Comparison of ENCODE assay signal across 17 mouse cellular contexts in genomic region chr7:83855203-83855602, GRCm38 (mm10).
"Had no signal": no experiment of that assay in that cellular context is flagged by ENCODE, and none has a peak within 500 bp of the region (broad histone marks: within the 10 kb centered on the region; RNA-seq: fewer than 3 reads in every experiment).

No protein-coding gene starts in this region.

- ATAC-seq: lung, postnatal 0 days; midbrain, embryonic 13.5 days; midbrain, embryonic 15.5 days had no signal

- H3K4me1 ChIP-seq: midbrain, embryonic 15.5 days; neural tube, embryonic 12.5 days; stomach, embryonic 15.5 days had no signal

- H3K9me3 ChIP-seq: lung, embryonic 15.5 days; midbrain, embryonic 13.5 days; midbrain, embryonic 15.5 days; neural tube, embryonic 12.5 days; stomach, embryonic 15.5 days had no signal

- H3K36me3 ChIP-seq: lung, embryonic 15.5 days; midbrain, embryonic 13.5 days; midbrain, embryonic 15.5 days; neural tube, embryonic 12.5 days; stomach, embryonic 15.5 days had no signal

- H3K9ac ChIP-seq: lung, embryonic 15.5 days; midbrain, embryonic 13.5 days; midbrain, embryonic 15.5 days; neural tube, embryonic 12.5 days; stomach, embryonic 15.5 days had no signal

- H3K27ac ChIP-seq: macrophage; midbrain, embryonic 13.5 days; midbrain, embryonic 15.5 days; neural tube, embryonic 12.5 days; stomach, embryonic 15.5 days; stomach, postnatal 0 days had no signal

- H3K4me2 ChIP-seq: lung, embryonic 15.5 days; midbrain, embryonic 11.5 days; midbrain, embryonic 13.5 days; midbrain, embryonic 15.5 days; neural tube, embryonic 12.5 days; stomach, embryonic 15.5 days had no signal

- H3K4me3 ChIP-seq: lung, embryonic 15.5 days; megakaryocyte, embryonic 14.5 days; midbrain, embryonic 13.5 days; midbrain, embryonic 15.5 days; neural tube, embryonic 12.5 days; stomach, embryonic 15.5 days had no signal

- H3K27me3 ChIP-seq: lung, embryonic 15.5 days; midbrain, embryonic 13.5 days; midbrain, embryonic 15.5 days; neural tube, embryonic 12.5 days; stomach, embryonic 15.5 days had no signal

- DNase-seq: lung, adult 2 months; lung, postnatal 14 days; lung, postnatal 36 days; right cerebral cortex, postnatal 14 days; thymus, adult 2 months; thymus, postnatal 25 days; thymus, postnatal 4 days had no signal
